Mouse (Mus musculus) cerebellum, adult 8-10 months (tissue): ENCODE results near the gene Tmem222.

Experiments
- DNase-seq: peaks from one replicate; pipeline ENCODE4 v3.0.0; 2022

The Tmem222 gene

GRCm38 (mm10) chr4:133247806-133248449 lies 29.7 kb downstream of the Tmem222 start:
- no peak for DNase-seq

GRCm38 (mm10) chr4:133247072-133247471 lies 30.5 kb downstream of the Tmem222 start:
- no peak for DNase-seq

- DNase-seq: no peak
Observed at GRCm38 (mm10) chr4:133244289-133244688, 33.3 kb downstream of the Tmem222 start.

GRCm38 (mm10) chr4:133243538-133243937 lies 34.1 kb downstream of the Tmem222 start:
- no peak for DNase-seq

- no peak for DNase-seq
Observed at GRCm38 (mm10) chr4:133242710-133243109, 34.9 kb downstream of the Tmem222 start.

GRCm38 (mm10) chr4:133241910-133242309 lies 35.7 kb downstream of the Tmem222 start:
- no peak for DNase-seq

GRCm38 (mm10) chr4:133240934-133241908 lies 36.4 kb downstream of the Tmem222 start:
- peak; percentile 86 for DNase-seq

GRCm38 (mm10) chr4:133240490-133240921 lies 37.1 kb downstream of the Tmem222 start, which contains the start of gene Map3k6:
Gene Map3k6 (plus strand): TSS chr4:133240818.
- DNase-seq: no peak

- DNase-seq: no peak
Observed at GRCm38 (mm10) chr4:133237911-133238310, 39.7 kb downstream of the Tmem222 start.

GRCm38 (mm10) chr4:133235415-133235814 lies 42.2 kb downstream of the Tmem222 start:
- no peak for DNase-seq

- DNase-seq: no peak
Observed at GRCm38 (mm10) chr4:133234771-133235170, 42.8 kb downstream of the Tmem222 start.

- DNase-seq: no peak
Observed at GRCm38 (mm10) chr4:133233285-133233976, 44.2 kb downstream of the Tmem222 start.

GRCm38 (mm10) chr4:133229582-133229981 lies 48.0 kb downstream of the Tmem222 start:
- no peak for DNase-seq

GRCm38 (mm10) chr4:133227636-133228035 lies 50.0 kb downstream of the Tmem222 start:
- DNase-seq: no peak

- DNase-seq: no peak
Observed at GRCm38 (mm10) chr4:133226073-133226472, 51.5 kb downstream of the Tmem222 start.

- DNase-seq: no peak
Observed at GRCm38 (mm10) chr4:133223875-133224274, 53.7 kb downstream of the Tmem222 start.

GRCm38 (mm10) chr4:133221701-133222100 lies 55.9 kb downstream of the Tmem222 start:
- DNase-seq: no peak

- DNase-seq: no peak
Observed at GRCm38 (mm10) chr4:133220656-133221055, 56.9 kb downstream of the Tmem222 start.

- no peak for DNase-seq
Observed at GRCm38 (mm10) chr4:133218745-133219144, 58.8 kb downstream of the Tmem222 start.

GRCm38 (mm10) chr4:133217641-133218040 lies 60.0 kb downstream of the Tmem222 start:
- peak; percentile 61 for DNase-seq
